Mouse (Mus musculus): ENCODE results near the gene Sytl3. TPM values are rescaled to one million over a fixed set of nuclear protein-coding genes. Genes with fewer than 3 reads are reported as not detected.
"Not testable (repeated sequence)": the region's sequence is repeated elsewhere in the genome, so short reads cannot be mapped to it uniquely, and the experiment has no call there.

Sytl3 gene
- polyA plus RNA-seq, 1 experiment from 2014 or later = 0.42 TPM

- WGBS = 80% methylated on average over 2 of the region's 4 CpGs
- not testable (repeated sequence) for H3K36me3 ChIP-seq; ATAC-seq (ENCODE audit: insufficient number of reproducible peaks, low FRiP score, low TSS enrichment, low read depth)
These were observed 23.1 kb upstream of the Sytl3 start for GRCm38 (mm10) chr17:6635781-6636180.

GRCm38 (mm10) chr17:6636861-6637260, 22.0 kb upstream of the Sytl3 start:
- no peak overlapping the region for H3K9ac ChIP-seq
- no peak for ATAC-seq (ENCODE audit: insufficient number of reproducible peaks, low FRiP score, low TSS enrichment, low read depth)
- no peaks in the 10 kb centered on the region for H3K27me3 ChIP-seq
- H3K9me3 ChIP-seq = no peaks in the 10 kb centered on the region
- no peaks in the 10 kb centered on the region for H3K36me3 ChIP-seq
- no peak overlapping the region for H3K27ac ChIP-seq
- no peak overlapping the region for H3K4me3 ChIP-seq
- no peaks in the 10 kb centered on the region for H3K4me1 ChIP-seq
- no peak overlapping the region for H3K4me2 ChIP-seq
- 88% methylated on average over 5 of the region's 5 CpGs for WGBS

More at GRCm38 (mm10) chr17:6635781-6636180, 23.1 kb upstream of the Sytl3 start:
- not testable (repeated sequence) for H3K4me1 ChIP-seq, H3K27ac ChIP-seq, H3K9ac ChIP-seq, H3K9me3 ChIP-seq, H3K4me3 ChIP-seq, H3K4me2 ChIP-seq, H3K27me3 ChIP-seq

DNA sequence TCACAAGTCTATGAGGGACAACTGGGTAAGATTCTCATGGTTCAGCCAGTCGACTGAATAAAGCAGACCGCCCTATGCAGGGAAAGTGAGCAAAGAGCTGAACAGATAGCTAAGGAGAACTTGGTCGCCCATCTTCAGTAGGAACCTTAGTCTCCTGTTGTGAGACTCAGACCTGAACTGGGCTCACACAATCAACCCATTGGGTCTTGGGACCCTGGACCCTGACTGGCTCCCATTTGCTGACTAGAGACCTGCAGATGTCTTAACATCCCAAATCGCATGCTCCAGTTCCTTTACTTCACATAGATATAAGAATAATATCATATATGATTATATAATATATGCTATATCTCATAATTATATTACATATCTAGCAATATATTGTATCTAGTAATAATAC, 21.5 kb upstream of the Sytl3 start:
- H3K9ac ChIP-seq; H3K9me3 ChIP-seq; H3K36me3 ChIP-seq; H3K27me3 ChIP-seq; ATAC-seq (ENCODE audit: insufficient number of reproducible peaks, low FRiP score, low TSS enrichment, low read depth); H3K4me2 ChIP-seq; H3K4me3 ChIP-seq; H3K27ac ChIP-seq; H3K4me1 ChIP-seq: not testable (repeated sequence)
- 86% methylated on average over 4 of the region's 4 CpGs for WGBS

DNA sequence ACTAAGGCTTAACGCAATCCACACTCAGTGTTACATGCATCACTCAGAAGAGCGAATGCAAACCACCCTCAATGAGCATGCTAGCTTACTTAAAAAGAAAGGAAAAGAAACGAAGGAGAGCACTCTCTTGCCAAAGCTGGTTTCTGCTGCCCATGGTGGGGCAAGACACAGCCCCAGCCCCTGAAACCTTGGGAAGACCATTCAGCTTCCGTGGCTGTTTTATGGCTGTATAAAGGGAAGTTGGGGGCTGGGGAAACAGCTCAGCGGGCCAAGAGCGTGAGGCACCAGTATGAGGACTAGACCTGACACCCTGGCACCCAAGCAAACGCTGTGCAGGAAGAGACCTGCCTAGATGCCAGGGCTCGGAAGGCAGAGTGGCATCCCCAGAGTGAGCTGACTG, 20.4 kb upstream of the Sytl3 start:
- H3K27ac ChIP-seq; H3K4me3 ChIP-seq; ATAC-seq (ENCODE audit: insufficient number of reproducible peaks, low FRiP score, low TSS enrichment, low read depth); H3K4me1 ChIP-seq; H3K36me3 ChIP-seq; H3K4me2 ChIP-seq; H3K9ac ChIP-seq; H3K27me3 ChIP-seq; H3K9me3 ChIP-seq: not testable (repeated sequence)
- WGBS = 65% methylated on average over 8 of the region's 8 CpGs

DNA sequence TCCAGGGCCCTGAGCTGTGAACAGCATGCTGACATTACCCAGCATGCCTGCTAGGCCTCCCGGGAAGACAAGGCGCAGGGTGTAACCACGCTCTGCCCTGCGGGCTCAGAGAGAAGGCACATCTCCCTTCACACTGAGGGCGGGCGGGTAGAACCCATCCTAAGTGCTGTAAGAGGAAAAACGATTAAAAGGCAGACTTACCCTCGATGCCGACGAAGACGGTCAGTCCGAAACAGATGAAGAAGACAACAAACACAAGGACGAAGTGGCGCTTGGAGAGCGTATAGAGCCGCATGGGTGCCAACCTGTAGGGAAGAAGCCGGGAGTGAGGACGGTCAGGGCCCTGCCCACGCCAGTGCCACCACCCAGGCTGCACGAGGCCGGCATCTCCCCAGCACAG, 19.4 kb upstream of the Sytl3 start:
- 88% methylated on average over 16 of the region's 21 CpGs for WGBS
- H3K27me3 ChIP-seq; H3K36me3 ChIP-seq; H3K9ac ChIP-seq; H3K4me3 ChIP-seq; H3K9me3 ChIP-seq; H3K4me2 ChIP-seq; H3K4me1 ChIP-seq; H3K27ac ChIP-seq; ATAC-seq (ENCODE audit: insufficient number of reproducible peaks, low FRiP score, low TSS enrichment, low read depth): not testable (repeated sequence)

DNA sequence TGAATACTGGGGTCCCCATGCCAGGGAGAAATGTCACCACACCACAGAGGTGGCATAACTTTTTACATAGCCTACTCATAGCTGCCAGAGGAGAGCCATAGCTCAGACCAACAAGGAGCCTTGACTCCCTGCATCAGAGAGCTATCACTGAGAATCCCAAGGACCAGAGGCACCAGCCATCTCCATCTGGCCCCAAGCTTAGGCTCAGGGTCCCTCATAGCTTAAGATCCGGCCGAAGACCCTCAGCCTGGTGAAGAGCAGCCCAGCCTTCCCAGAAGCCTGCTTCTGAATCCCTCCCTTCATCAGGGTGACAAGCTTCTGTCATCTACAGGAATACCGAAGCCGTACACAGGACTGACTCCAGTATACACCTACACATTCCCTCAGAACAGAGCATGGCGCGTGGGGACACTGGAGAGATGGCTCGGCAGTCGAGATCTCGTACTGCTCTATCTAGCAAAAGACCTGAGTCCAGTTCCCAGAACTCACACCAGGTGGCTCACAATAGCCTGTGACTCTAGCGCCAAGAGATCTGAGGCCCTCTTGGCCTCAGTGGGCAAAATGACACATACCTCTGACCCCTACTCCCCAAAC, 18.8 kb upstream of the Sytl3 start:
- H3K4me2 ChIP-seq; H3K27me3 ChIP-seq; H3K9me3 ChIP-seq; H3K4me1 ChIP-seq; H3K27ac ChIP-seq; H3K36me3 ChIP-seq; H3K9ac ChIP-seq; H3K4me3 ChIP-seq; ATAC-seq (ENCODE audit: insufficient number of reproducible peaks, low FRiP score, low TSS enrichment, low read depth): not testable (repeated sequence)
- WGBS = 92% methylated on average over 10 of the region's 10 CpGs

- not testable (repeated sequence) for H3K4me1 ChIP-seq; H3K4me2 ChIP-seq; H3K36me3 ChIP-seq; ATAC-seq (ENCODE audit: insufficient number of reproducible peaks, low FRiP score, low TSS enrichment, low read depth); H3K27me3 ChIP-seq; H3K27ac ChIP-seq; H3K4me3 ChIP-seq; H3K9me3 ChIP-seq; H3K9ac ChIP-seq
- 68% methylated on average over 14 of the region's 14 CpGs for WGBS
These were observed 18.0 kb upstream of the Sytl3 start for GRCm38 (mm10) chr17:6640771-6641429.

DNA sequence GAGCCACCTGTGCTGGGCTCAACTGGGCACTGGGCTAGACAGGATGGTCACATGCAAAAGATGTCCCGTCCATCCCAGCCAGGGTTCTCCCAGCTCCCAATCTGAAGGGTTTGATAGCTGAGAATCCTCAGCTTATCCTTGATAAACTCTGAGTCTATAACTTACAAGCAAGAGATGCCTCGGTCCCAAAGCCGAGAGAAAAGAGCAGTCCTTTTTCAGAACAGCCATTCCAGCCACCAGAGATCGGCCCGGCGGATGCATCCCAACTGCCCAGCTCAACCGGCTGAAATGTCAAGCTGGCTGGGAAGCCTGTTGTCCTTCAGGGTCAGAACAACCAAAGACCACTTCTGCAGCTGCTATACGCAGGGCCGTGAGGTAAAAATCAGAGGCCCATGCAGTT, 14.7 kb upstream of the Sytl3 start:
- H3K4me2 ChIP-seq; H3K9me3 ChIP-seq; H3K9ac ChIP-seq; H3K36me3 ChIP-seq; H3K27me3 ChIP-seq; H3K4me3 ChIP-seq; H3K4me1 ChIP-seq; H3K27ac ChIP-seq; ATAC-seq (ENCODE audit: insufficient number of reproducible peaks, low FRiP score, low TSS enrichment, low read depth): not testable (repeated sequence)
- WGBS = 86% methylated on average over 9 of the region's 9 CpGs

DNA sequence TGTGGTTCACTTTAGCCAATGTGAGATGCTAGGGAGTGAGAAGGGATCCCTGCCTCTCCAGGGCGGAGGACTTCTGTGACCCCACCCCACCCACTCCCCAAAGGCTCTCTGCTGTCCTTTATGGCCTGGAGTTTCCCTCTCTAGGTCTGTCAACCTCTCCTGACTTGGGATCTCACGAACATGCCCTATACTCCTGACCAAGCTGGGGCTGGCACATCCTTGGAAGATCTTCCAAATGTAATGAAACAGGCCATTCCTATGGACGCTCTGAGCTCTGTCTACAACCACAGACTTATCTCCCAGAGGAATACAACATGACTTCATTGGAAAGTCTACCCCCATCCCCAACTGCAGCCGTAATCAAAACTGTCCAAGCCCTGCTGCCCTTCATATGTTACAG, 14.2 kb upstream of the Sytl3 start:
- not testable (repeated sequence) for H3K4me2 ChIP-seq; H3K4me1 ChIP-seq; H3K27ac ChIP-seq; H3K27me3 ChIP-seq; H3K4me3 ChIP-seq; ATAC-seq (ENCODE audit: insufficient number of reproducible peaks, low FRiP score, low TSS enrichment, low read depth); H3K36me3 ChIP-seq; H3K9ac ChIP-seq; H3K9me3 ChIP-seq
- 91% methylated on average over 4 of the region's 4 CpGs for WGBS

DNA sequence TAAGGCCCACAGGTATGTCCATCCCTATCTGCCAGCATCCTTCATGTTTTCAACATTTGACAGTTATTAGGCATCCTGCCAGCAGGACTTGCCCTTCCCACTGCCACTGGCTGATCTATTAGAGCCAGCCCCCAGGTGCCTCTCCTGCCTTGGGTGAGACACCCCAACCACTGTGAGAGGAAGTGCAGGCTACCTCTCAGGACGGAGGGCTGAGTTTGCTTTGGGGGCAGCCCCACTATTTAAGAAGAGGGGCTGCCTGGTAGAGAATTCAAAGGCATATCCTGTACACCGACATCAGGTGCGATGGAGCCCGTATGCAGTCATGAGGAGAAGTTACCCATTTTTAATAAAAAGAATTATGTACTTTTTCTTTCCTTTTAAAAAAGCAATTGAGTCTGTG, 13.2 kb upstream of the Sytl3 start:
- ATAC-seq (ENCODE audit: insufficient number of reproducible peaks, low FRiP score, low TSS enrichment, low read depth); H3K27me3 ChIP-seq; H3K4me2 ChIP-seq; H3K9ac ChIP-seq; H3K4me1 ChIP-seq; H3K27ac ChIP-seq; H3K36me3 ChIP-seq; H3K4me3 ChIP-seq; H3K9me3 ChIP-seq: not testable (repeated sequence)
- WGBS = 84% methylated on average over 4 of the region's 4 CpGs

DNA sequence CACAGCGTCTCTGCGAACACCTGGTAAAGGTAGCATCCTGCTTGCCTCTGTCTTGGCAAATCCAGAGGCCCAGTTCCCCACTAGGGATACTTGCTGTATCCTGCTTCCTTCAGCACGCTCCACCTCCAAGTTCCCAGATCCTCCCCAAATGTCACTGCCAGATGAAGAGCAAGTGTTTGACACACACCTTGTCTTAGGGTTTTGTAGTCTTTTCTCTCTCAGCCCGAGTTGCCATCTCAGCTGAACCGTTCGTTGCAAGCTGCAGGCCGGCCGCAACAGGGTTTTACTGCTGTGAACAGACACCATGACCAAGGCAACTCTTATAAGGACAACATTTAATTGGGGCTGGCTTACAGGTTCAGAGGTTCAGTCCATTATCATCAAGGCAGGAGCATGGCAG, 12.1 kb upstream of the Sytl3 start:
- not testable (repeated sequence) for H3K27ac ChIP-seq; H3K4me3 ChIP-seq; H3K27me3 ChIP-seq; H3K4me2 ChIP-seq; H3K4me1 ChIP-seq; H3K9ac ChIP-seq; H3K36me3 ChIP-seq; ATAC-seq (ENCODE audit: insufficient number of reproducible peaks, low FRiP score, low TSS enrichment, low read depth); H3K9me3 ChIP-seq
- WGBS = 93% methylated on average over 8 of the region's 8 CpGs

DNA sequence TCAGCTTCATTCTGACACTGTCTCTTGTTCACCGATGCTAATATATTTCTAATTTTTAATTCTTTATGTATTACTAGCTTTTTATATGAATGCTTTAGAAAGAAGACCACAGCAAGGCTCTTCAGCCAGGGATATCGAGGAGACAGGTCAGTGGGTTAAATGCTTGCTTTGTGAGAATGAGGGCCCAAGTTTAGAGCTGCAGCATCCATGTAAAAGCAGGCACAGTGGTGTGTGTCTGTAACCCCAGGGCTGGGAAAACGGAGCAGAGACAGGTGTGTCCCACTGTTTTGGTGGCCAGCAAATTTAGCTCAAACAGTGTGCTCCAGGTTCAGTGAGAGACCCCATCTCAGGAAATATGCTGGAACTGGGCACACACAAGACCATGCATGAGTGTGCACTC, 11.4 kb upstream of the Sytl3 start:
- not testable (repeated sequence) for H3K36me3 ChIP-seq; H3K9me3 ChIP-seq; H3K4me1 ChIP-seq; H3K9ac ChIP-seq; H3K27me3 ChIP-seq; ATAC-seq (ENCODE audit: insufficient number of reproducible peaks, low FRiP score, low TSS enrichment, low read depth); H3K27ac ChIP-seq; H3K4me2 ChIP-seq; H3K4me3 ChIP-seq
- WGBS = 94% methylated on average over 3 of the region's 3 CpGs

All from limb, embryonic 15.5 days (tissue).